Mouse (Mus musculus): Measurements from ENCODE around the gene Gm9803. TPM values are rescaled to one million over a fixed set of nuclear protein-coding genes. Genes with fewer than 3 reads are reported as not detected.

Gene Gm9803
- polyA plus RNA-seq, 1 experiment, result 6.4 TPM

DNA sequence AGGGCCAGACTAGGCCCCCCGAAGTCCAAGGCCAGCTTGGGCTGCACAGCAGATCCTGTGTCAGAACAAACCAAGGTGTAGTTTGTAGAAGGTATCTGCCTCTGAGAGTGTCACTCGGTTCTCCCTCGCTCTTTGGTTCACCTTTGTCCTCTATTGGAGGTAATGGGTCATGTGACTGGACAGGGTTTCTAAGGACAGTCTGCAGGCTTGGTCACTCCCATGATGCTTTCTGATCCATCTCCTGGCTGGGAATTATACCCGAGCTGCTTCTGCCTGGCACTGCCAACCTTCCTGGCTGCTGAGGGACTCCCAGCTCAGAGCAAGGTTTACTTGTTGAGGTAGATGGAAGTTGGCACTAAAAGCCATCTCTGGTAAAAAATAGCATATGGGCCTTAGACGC lies 33.0 kb upstream of the Gm9803 start:
- Histone ChIP-seq H3K36me3 (ENCODE audit: control insufficient read depth, insufficient read depth) (peaks cover 16% of the 10 kb centered on the region), H3K27me3 (ENCODE audit: control insufficient read depth, insufficient read depth, insufficient read length) (no peaks in the 10 kb centered on the region), H3K4me3 (ENCODE audit: insufficient read depth, poor library complexity, severe bottlenecking) (no peak overlapping the region)

GRCm38 (mm10) chr10:43502599-43502998 lies 21.3 kb upstream of the Gm9803 start:
- H3K4me3 ChIP-seq (ENCODE audit: insufficient read depth, poor library complexity, severe bottlenecking), result no peak overlapping the region
- H3K79me3 ChIP-seq (ENCODE audit: low read depth), result no peaks in the 10 kb centered on the region
- H3K36me3 ChIP-seq (ENCODE audit: control insufficient read depth, insufficient read depth), result peaks cover 10% of the 10 kb centered on the region
- TF ChIP-seq USF1 (IDR thresholded peaks at IDR 0.05; ENCODE audit: low read depth) (no peak), CEBPB (IDR thresholded peaks at IDR 0.05; ENCODE audit: low read depth) (no peak), MYOG (IDR thresholded peaks at IDR 0.05; ENCODE audit: control insufficient read depth, extremely low read depth, insufficient read length) (no peak), FOSL1 (IDR thresholded peaks at IDR 0.05; ENCODE audit: insufficient read depth, low read length, poor library complexity, severe bottlenecking) (no peak), MAX (IDR thresholded peaks at IDR 0.05) (no peak), CTCF (IDR thresholded peaks at IDR 0.05; ENCODE audit: control insufficient read depth, insufficient read depth, insufficient read length) (no peak), MYOD1 (IDR thresholded peaks at IDR 0.05; ENCODE audit: control insufficient read depth, insufficient read length, low read depth) (no peak)
- no peaks in the 10 kb centered on the region for H3K27me3 ChIP-seq (ENCODE audit: control insufficient read depth, insufficient read depth, insufficient read length)
- no peak overlapping the region for H3ac ChIP-seq (ENCODE audit: control insufficient read depth, insufficient read length, low read depth)
- no peaks in the 10 kb centered on the region for H3K79me2 ChIP-seq (ENCODE audit: control insufficient read depth, insufficient read depth)

More for the DNA sequence above, 33.0 kb upstream of the Gm9803 start:
- TF ChIP-seq CEBPB (IDR thresholded peaks at IDR 0.05; ENCODE audit: low read depth) (no peak), MYOD1 (IDR thresholded peaks at IDR 0.05; ENCODE audit: control insufficient read depth, insufficient read length, low read depth) (no peak)
- Histone ChIP-seq H3K79me3 (ENCODE audit: low read depth) (peaks cover 23% of the 10 kb centered on the region), H3K79me2 (ENCODE audit: control insufficient read depth, insufficient read depth) (peaks cover 72% of the 10 kb centered on the region), H3ac (ENCODE audit: control insufficient read depth, insufficient read length, low read depth) (no peak overlapping the region)

- Histone ChIP-seq H3K4me3 (ENCODE audit: insufficient read depth, poor library complexity, severe bottlenecking) (no peak overlapping the region), H3K27me3 (ENCODE audit: control insufficient read depth, insufficient read depth, insufficient read length) (no peaks in the 10 kb centered on the region), H3ac (ENCODE audit: control insufficient read depth, insufficient read length, low read depth) (no peak overlapping the region), H3K36me3 (ENCODE audit: control insufficient read depth, insufficient read depth) (no peaks in the 10 kb centered on the region), H3K79me3 (ENCODE audit: low read depth) (no peaks in the 10 kb centered on the region), H3K79me2 (ENCODE audit: control insufficient read depth, insufficient read depth) (no peaks in the 10 kb centered on the region)
- TF ChIP-seq FOSL1 (IDR thresholded peaks at IDR 0.05; ENCODE audit: insufficient read depth, low read length, poor library complexity, severe bottlenecking) (no peak), MAX (IDR thresholded peaks at IDR 0.05) (no peak), CEBPB (IDR thresholded peaks at IDR 0.05; ENCODE audit: low read depth) (no peak), USF1 (IDR thresholded peaks at IDR 0.05; ENCODE audit: low read depth) (no peak), CTCF (IDR thresholded peaks at IDR 0.05; ENCODE audit: control insufficient read depth, insufficient read depth, insufficient read length) (no peak), MYOG (IDR thresholded peaks at IDR 0.05; ENCODE audit: control insufficient read depth, extremely low read depth, insufficient read length) (no peak), MYOD1 (IDR thresholded peaks at IDR 0.05; ENCODE audit: control insufficient read depth, insufficient read length, low read depth) (no peak)
Observed at GRCm38 (mm10) chr10:43504291-43504690, 19.6 kb upstream of the Gm9803 start.

GRCm38 (mm10) chr10:43507051-43507450 lies 16.8 kb upstream of the Gm9803 start:
- H3K4me3 ChIP-seq (ENCODE audit: insufficient read depth, poor library complexity, severe bottlenecking), result no peak overlapping the region
- no peaks in the 10 kb centered on the region for H3K79me2 ChIP-seq (ENCODE audit: control insufficient read depth, insufficient read depth)
- H3K79me3 ChIP-seq (ENCODE audit: low read depth), result no peaks in the 10 kb centered on the region
- H3K36me3 ChIP-seq (ENCODE audit: control insufficient read depth, insufficient read depth), result peaks cover 21% of the 10 kb centered on the region
- TF ChIP-seq MYOG (IDR thresholded peaks at IDR 0.05; ENCODE audit: control insufficient read depth, extremely low read depth, insufficient read length), result no peak
- TF ChIP-seq FOSL1 (IDR thresholded peaks at IDR 0.05; ENCODE audit: insufficient read depth, low read length, poor library complexity, severe bottlenecking), result no peak
- no peak for TF ChIP-seq CEBPB (IDR thresholded peaks at IDR 0.05; ENCODE audit: low read depth)
- no peak for TF ChIP-seq MAX (IDR thresholded peaks at IDR 0.05)
- no peak for TF ChIP-seq USF1 (IDR thresholded peaks at IDR 0.05; ENCODE audit: low read depth)
- no peak for TF ChIP-seq MYOD1 (IDR thresholded peaks at IDR 0.05; ENCODE audit: control insufficient read depth, insufficient read length, low read depth)
- TF ChIP-seq CTCF (IDR thresholded peaks at IDR 0.05; ENCODE audit: control insufficient read depth, insufficient read depth, insufficient read length), result no peak
- no peak overlapping the region for H3ac ChIP-seq (ENCODE audit: control insufficient read depth, insufficient read length, low read depth)
- H3K27me3 ChIP-seq (ENCODE audit: control insufficient read depth, insufficient read depth, insufficient read length), result no peaks in the 10 kb centered on the region

DNA sequence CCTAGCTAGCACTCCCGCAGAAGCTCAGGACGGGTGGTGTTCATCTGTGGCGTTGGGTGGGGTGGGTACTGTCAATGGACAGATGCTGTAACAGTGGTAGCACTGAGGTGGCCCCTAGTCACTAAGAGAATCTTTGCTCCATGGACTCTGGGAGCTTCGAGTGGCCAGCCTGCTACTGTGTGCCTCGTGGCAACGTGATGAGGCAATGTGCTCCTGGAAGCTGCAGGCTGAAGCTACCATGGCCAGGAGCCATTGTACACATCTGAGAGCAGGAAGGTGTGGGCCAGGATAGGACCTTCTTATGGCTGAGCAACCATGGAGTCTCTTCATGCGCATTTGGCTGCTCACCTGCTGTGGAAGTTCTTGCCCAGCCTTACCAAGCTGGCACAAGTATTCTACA lies 14.7 kb upstream of the Gm9803 start:
- TF ChIP-seq MYOD1 (IDR thresholded peaks at IDR 0.05; ENCODE audit: control insufficient read depth, insufficient read length, low read depth) (no peak), CTCF (IDR thresholded peaks at IDR 0.05; ENCODE audit: control insufficient read depth, insufficient read depth, insufficient read length) (no peak), CEBPB (IDR thresholded peaks at IDR 0.05; ENCODE audit: low read depth) (no peak), USF1 (IDR thresholded peaks at IDR 0.05; ENCODE audit: low read depth) (no peak), MAX (IDR thresholded peaks at IDR 0.05) (no peak), FOSL1 (IDR thresholded peaks at IDR 0.05; ENCODE audit: insufficient read depth, low read length, poor library complexity, severe bottlenecking) (no peak), MYOG (IDR thresholded peaks at IDR 0.05; ENCODE audit: control insufficient read depth, extremely low read depth, insufficient read length) (no peak)

DNA sequence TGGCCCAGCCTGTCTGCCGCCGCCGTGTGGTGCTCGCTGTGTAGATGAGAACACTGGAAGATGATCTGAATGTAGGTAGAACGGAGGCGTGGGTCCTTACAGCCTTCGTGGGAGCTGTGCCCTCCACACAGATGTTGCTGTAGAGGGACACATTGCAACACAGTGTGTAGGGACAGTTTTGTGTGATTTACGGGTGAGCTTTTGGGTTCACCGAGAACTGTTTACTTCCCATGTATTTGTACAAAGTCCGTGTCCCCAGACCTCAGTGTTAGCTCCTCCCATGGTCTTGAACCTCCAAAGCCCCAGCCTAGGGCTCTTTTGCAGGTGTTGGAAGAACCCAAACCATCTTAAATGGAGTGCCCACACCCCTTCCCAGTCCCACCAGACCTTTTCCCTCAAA lies 10.9 kb upstream of the Gm9803 start:
- no peak for TF ChIP-seq CEBPB (IDR thresholded peaks at IDR 0.05; ENCODE audit: low read depth)
- no peak for TF ChIP-seq MAX (IDR thresholded peaks at IDR 0.05)
- no peak for TF ChIP-seq CTCF (IDR thresholded peaks at IDR 0.05; ENCODE audit: control insufficient read depth, insufficient read depth, insufficient read length)
- no peak for TF ChIP-seq MYOG (IDR thresholded peaks at IDR 0.05; ENCODE audit: control insufficient read depth, extremely low read depth, insufficient read length)
- TF ChIP-seq FOSL1 (IDR thresholded peaks at IDR 0.05; ENCODE audit: insufficient read depth, low read length, poor library complexity, severe bottlenecking), result no peak
- no peak for TF ChIP-seq USF1 (IDR thresholded peaks at IDR 0.05; ENCODE audit: low read depth)
- no peak for TF ChIP-seq MYOD1 (IDR thresholded peaks at IDR 0.05; ENCODE audit: control insufficient read depth, insufficient read length, low read depth)
- Histone ChIP-seq H3K4me3 (ENCODE audit: insufficient read depth, poor library complexity, severe bottlenecking) (no peak overlapping the region), H3K27me3 (ENCODE audit: control insufficient read depth, insufficient read depth, insufficient read length) (no peaks in the 10 kb centered on the region), H3K79me2 (ENCODE audit: control insufficient read depth, insufficient read depth) (no peaks in the 10 kb centered on the region), H3ac (ENCODE audit: control insufficient read depth, insufficient read length, low read depth) (no peak overlapping the region), H3K79me3 (ENCODE audit: low read depth) (no peaks in the 10 kb centered on the region), H3K36me3 (ENCODE audit: control insufficient read depth, insufficient read depth) (peaks cover 27% of the 10 kb centered on the region)

More for the DNA sequence above, 14.7 kb upstream of the Gm9803 start:
- H3ac ChIP-seq (ENCODE audit: control insufficient read depth, insufficient read length, low read depth), result no peak overlapping the region
- no peaks in the 10 kb centered on the region for H3K27me3 ChIP-seq (ENCODE audit: control insufficient read depth, insufficient read depth, insufficient read length)
- no peaks in the 10 kb centered on the region for H3K79me2 ChIP-seq (ENCODE audit: control insufficient read depth, insufficient read depth)
- H3K4me3 ChIP-seq (ENCODE audit: insufficient read depth, poor library complexity, severe bottlenecking), result no peak overlapping the region
- no peaks in the 10 kb centered on the region for H3K79me3 ChIP-seq (ENCODE audit: low read depth)
- H3K36me3 ChIP-seq (ENCODE audit: control insufficient read depth, insufficient read depth), result peaks cover 27% of the 10 kb centered on the region
